Mouse (Mus musculus) gonadal fat pad, adult 2 months (tissue): ENCODE measurements around the gene 1700028K03Rik. TPM values are rescaled to one million over a fixed set of nuclear protein-coding genes. Genes with fewer than 3 reads are reported as not detected.

Source experiments
- DNase-seq: peaks from one replicate; pipeline ENCODE4 v3.0.0-alpha.2; 2012; ENCODE audit warnings: low read depth
- polyA plus RNA-seq: library from polyadenylated mRNA; depleted of rRNA; stranded (reverse); fragments of >200 nt; gene quantifications from 2 replicates; pipeline ENCODE4 v1.2.3, GENCODE M21; 2012; rRNA removed

The 1700028K03Rik gene
- polyA plus RNA-seq, 1 experiment = not detected

GRCm38 (mm10) chr5:107545927-107546326 is 11.4 kb downstream of the 1700028K03Rik start:
- no peak for DNase-seq

- DNase-seq = no peak
Observed at GRCm38 (mm10) chr5:107547955-107548354, 13.4 kb downstream of the 1700028K03Rik start.

GRCm38 (mm10) chr5:107548444-107548843 is 13.9 kb downstream of the 1700028K03Rik start:
- no peak for DNase-seq

- no peak for DNase-seq
Observed at GRCm38 (mm10) chr5:107554336-107554735, 19.8 kb downstream of the 1700028K03Rik start.

- no peak for DNase-seq
Observed at GRCm38 (mm10) chr5:107556969-107557368, 22.5 kb downstream of the 1700028K03Rik start.

GRCm38 (mm10) chr5:107569148-107569547 is 34.6 kb downstream of the 1700028K03Rik start:
- no peak for DNase-seq

GRCm38 (mm10) chr5:107597301-107598077 is 63.0 kb downstream of the 1700028K03Rik start, which contains the start of the genes Rpap2 and Glmn:
Gene Rpap2, plus strand, starts transcription at chr5:107597373.
Gene Glmn, minus strand, starts transcription at chr5:107597888.
- peak; percentile 16 for DNase-seq

GRCm38 (mm10) chr5:107598380-107598779 is 63.9 kb downstream of the 1700028K03Rik start:
- no peak for DNase-seq

Other genes starting within 250 kb of the 1700028K03Rik start
- 27.1 and 37.0 TPM in 2 replicates for gene Tgfbr3, start 245.1 kb upstream of the 1700028K03Rik start, polyA plus RNA-seq
- 1.0 and 1.2 TPM in 2 replicates for gene Brdt, start 203.6 kb upstream of the 1700028K03Rik start, polyA plus RNA-seq
- gene Ephx4, start 132.0 kb upstream of the 1700028K03Rik start, polyA plus RNA-seq = 0.65 and 0.73 TPM in 2 replicates
- gene Lpcat2b, start 103.2 kb upstream of the 1700028K03Rik start, polyA plus RNA-seq = 0.15 and 0.41 TPM in 2 replicates
- 1.5 and 1.8 TPM in 2 replicates for gene Btbd8, start 96.7 kb upstream of the 1700028K03Rik start, polyA plus RNA-seq
- gene Gm42669, start 27.1 kb upstream of the 1700028K03Rik start, polyA plus RNA-seq = 0.04 TPM in 1 of 2 replicates, not detected in the other
- 3.7 and 4.4 TPM in 2 replicates for gene Rpap2, start 62.7 kb downstream of the 1700028K03Rik start, polyA plus RNA-seq
- gene Glmn, start 63.2 kb downstream of the 1700028K03Rik start, polyA plus RNA-seq = 1.4 TPM in 2 replicates
- gene Gfi1, start 191.3 kb downstream of the 1700028K03Rik start, polyA plus RNA-seq = 0.19 and 0.25 TPM in 2 replicates